Comparison of ENCODE assay signal across 22 mouse cellular contexts in genomic region chr5:13810496-13810895, GRCm38 (mm10). TPM values are rescaled to one million over a fixed set of nuclear protein-coding genes. Genes with fewer than 3 reads are reported as not detected.
"Had no signal": no experiment of that assay in that cellular context is flagged by ENCODE, and none has a peak within 500 bp of the region (broad histone marks: within the 10 kb centered on the region; RNA-seq: fewer than 3 reads in every experiment).

No protein-coding gene starts in this region.

RNA-seq across cellular contexts. Expression of gene Speer3, which starts 19.1 kb away (rescaled TPM):
- polyA plus RNA-seq: cortical plate, adult 2 months; embryonic facial prominence, embryonic 10.5 days; embryonic facial prominence, embryonic 11.5 days; embryonic facial prominence, embryonic 12.5 days; embryonic facial prominence, embryonic 13.5 days; embryonic facial prominence, embryonic 14.5 days; embryonic facial prominence, embryonic 15.5 days; erythroblast, embryonic 14.5 days; forebrain, embryonic 10.5 days; forebrain, embryonic 11.5 days; forebrain, embryonic 12.5 days; forebrain, embryonic 13.5 days; forebrain, embryonic 14.5 days; forebrain, embryonic 15.5 days; forebrain, embryonic 16.5 days; forebrain, postnatal 0 days; frontal cortex, adult 2 months; gonadal fat pad, adult 2 months; heart, adult 2 months; heart, embryonic 10.5 days; heart, embryonic 11.5 days; heart, embryonic 12.5 days had no signal
